Mouse (Mus musculus) gastrocnemius, postnatal 4 days (tissue): Measurements from ENCODE around the gene Prss16. TPM values are rescaled to one million over a fixed set of nuclear protein-coding genes. Genes with fewer than 3 reads are reported as not detected.
A peak's percentile ranks its signal among the peaks of the same experiment; 100 is the strongest.

ENCODE experiments used
- DNase-seq, 2 experiments: peaks; one replicate each; pipeline ENCODE4 v3.0.0; 2021 to 2022; ENCODE audit warnings: low spot score in 2 of 2, mixed read lengths in 2 of 2
- long read RNA-seq, 2 experiments: library from polyadenylated mRNA; stranded (forward); transcript quantifications; one replicate each; pipeline ENCODE4 v2.0.0; 2021
- total RNA-seq, 2 experiments: library from RNA; stranded (reverse); gene quantifications; 2 replicates each; pipeline ENCODE4 v1.2.3; 2021

The Prss16 gene
- under 1 TPM; 0.20 to 0.21 TPM for total RNA-seq
- long read RNA-seq, experiment 1: 0 reads
- long read RNA-seq, experiment 2: 0 reads

DNA sequence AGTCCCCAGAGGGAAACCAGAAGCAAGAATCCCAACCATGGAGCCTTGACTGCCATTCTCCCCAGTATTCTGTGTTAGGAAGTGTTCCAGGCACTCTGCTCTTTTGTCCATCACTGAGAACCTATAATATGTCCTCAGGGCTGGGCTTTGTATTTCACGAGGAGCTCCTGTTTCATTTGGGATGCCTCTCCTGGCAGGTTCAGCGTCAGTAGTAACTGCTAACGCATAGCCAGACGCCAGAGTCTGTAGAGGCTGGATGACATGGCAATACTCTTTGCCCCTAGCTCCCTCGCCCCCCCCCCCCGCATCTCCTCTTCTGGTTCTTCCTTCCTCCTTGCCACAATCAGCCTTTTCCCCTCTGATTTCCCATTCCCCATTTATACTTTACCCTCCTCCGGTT is at the start of gene Prss16:
Gene Prss16 (minus strand): TSS at position 101 of the 400 bp plus-strand sequence.
- no peak for DNase-seq

GRCm38 (mm10) chr13:22053754-22054153 is 44.2 kb upstream of the Prss16 start:
- DNase-seq: no peak

DNA sequence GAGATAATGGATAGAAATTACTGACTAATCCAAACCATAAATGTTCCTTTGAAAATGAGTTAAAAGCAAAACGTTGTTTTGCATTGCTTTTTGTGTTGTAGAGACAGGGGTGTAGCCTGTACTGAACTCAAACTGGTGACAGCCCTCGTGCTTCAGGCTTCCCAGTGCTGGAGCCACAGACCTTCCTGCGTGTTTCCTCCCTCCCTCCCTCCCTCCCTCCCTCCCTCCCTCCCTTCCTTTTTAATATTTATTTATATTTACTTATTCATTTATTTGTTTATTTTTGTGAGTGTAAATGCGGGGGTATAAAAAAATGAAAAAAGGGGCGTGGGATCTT is 41.9 kb upstream of the Prss16 start:
- DNase-seq: no peak

- DNase-seq: peak; percentile 56 to 86
Measured at GRCm38 (mm10) chr13:22050591-22051522, 41.3 kb upstream of the Prss16 start.

- no peak for DNase-seq
Measured at GRCm38 (mm10) chr13:22049737-22050440, 40.3 kb upstream of the Prss16 start.

- DNase-seq: no peak
Measured at GRCm38 (mm10) chr13:22049041-22049440, 39.5 kb upstream of the Prss16 start.

- DNase-seq: no peak
Measured at GRCm38 (mm10) chr13:22045311-22045710, 35.8 kb upstream of the Prss16 start.

GRCm38 (mm10) chr13:22044432-22045155 is 35.1 kb upstream of the Prss16 start:
- no peak for DNase-seq

- no peak for DNase-seq
Measured at GRCm38 (mm10) chr13:22043503-22044431, 34.2 kb upstream of the Prss16 start.

- peak; percentile 39 to 76 for DNase-seq
Measured at GRCm38 (mm10) chr13:22042568-22043502, 33.3 kb upstream of the Prss16 start, which contains the start of the genes Hist1h2ag and Hist1h2bj. Hist1h2ag (minus strand) TSS chr13:22042944. Hist1h2bj (plus strand) TSS chr13:22043214.

DNA sequence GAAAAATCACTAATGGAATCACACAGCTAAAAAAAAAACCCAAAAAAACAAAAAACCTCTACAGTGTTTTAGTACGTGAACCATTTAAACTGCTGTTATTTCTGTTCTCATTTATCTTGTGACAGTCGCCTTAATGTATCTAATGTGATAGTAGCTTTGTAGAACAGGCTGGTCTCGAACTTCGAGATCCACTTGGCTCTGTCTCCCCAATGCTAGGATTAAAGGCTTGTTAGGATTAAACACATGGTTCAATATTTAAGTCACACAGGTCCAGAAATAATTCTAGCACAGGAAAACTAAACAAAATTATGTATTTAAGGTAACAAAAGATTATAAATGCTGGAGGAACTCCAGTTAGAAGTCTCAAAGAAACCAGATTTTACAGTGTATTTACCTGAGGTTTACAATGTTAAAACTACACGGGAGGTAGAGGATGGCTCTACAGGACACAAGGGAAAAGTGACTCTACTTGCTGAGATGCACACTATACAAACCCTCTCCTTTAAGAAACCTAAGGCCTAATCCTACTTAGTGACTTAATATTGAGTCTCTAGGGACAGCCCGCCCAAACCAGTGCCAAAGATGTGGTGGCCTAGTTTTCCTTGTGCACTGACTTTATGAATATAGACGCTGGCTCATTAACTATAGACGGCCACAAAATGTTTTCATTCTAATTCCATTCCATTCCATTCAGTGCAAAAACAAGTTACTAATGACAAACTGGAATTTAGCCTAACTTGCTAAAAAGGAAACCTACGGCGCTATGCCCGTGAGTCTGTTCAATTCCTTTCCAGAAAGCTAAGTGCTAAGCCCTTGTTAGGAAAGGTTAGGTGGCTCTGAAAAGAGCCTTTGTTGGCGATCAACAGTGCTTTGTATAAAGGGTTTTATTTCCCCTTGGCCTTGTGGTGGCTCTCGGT is 32.4 kb upstream of the Prss16 start:
- no peak for DNase-seq

- peak; percentile 78 to 93 for DNase-seq
Measured at GRCm38 (mm10) chr13:22041142-22041536, 31.6 kb upstream of the Prss16 start, which contains the start of gene Hist1h4i. Hist1h4i (minus strand) TSS chr13:22041362.

- no peak for DNase-seq
Measured at GRCm38 (mm10) chr13:22040464-22041141, 31.1 kb upstream of the Prss16 start.

- no peak for DNase-seq
Measured at GRCm38 (mm10) chr13:22039951-22040463, 30.5 kb upstream of the Prss16 start.

DNA sequence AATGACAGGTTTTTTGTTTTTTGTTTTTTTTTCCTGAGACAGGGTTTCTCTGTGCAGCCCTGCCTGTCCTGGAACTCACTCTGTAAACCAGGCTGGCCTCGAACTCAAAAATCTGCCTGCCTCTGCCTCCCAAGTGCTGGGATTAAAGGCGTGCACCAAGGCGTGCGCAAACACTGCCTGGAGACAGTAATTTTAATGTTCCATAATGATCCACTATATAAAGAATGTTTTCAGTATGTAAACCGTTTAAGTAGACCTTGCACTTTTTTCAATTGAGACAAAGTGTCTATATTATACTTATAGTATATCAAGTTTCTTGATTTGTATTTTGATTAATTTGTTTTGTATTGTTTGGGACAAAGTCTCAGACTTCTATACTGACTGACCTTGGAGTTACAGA is 29.8 kb upstream of the Prss16 start:
- DNase-seq: no peak

DNA sequence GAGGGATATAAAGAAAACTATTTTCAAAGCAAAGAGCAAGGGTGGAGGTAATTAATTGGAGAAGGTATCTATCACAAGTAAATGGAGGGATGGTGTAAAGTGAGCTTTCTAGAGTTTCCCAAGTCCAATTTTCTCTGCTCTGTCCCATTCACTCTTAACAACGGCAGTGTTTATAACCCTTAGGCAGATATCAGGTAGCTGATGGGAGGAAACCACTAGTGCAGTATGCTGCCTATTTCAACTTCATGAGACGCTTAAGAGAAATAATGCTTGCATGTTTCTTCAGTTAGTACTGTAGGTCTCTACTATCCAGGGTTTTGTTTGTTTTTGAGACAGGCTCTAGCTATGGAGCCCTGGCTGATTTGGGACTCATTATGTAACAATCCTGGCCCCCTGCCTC is 27.9 kb upstream of the Prss16 start:
- no peak for DNase-seq

DNA sequence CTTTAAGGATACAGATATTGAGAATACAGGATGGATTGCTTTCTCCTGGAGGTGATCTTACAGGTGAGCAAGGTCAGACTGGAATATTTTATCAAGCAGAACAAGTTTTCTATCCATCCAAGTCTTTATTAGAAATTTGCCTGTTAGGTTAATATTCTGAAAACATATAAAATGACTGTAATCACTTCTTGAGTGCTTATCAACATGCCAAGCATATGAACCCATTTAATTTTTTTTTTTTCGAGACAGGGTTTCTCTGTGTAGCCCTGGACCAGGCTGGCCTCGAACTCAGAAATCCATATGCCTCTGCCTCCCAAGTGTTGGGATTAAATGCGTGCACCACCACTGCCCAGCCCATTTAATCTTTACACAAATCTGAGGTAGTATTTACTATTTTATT is 27.4 kb upstream of the Prss16 start:
- DNase-seq: no peak
